Mouse (Mus musculus) ES-E14 (cell line): ENCODE results near the gene Gm10300. TPM values are rescaled to one million over a fixed set of nuclear protein-coding genes. Genes with fewer than 3 reads are reported as not detected.

Source experiments
- DNase-seq: peaks from one replicate; pipeline ENCODE4 v3.0.0-alpha.2; 2013; ENCODE audit warnings: low read depth, low spot score
- H3K27ac ChIP-seq: 2 replicates; pipeline ENCODE4 v1.5.1; 2012; ENCODE audit warnings: low read depth, mild to moderate bottlenecking, low read length, moderate library complexity, mixed read lengths; ENCODE audit not compliant: poor library complexity, insufficient read depth, severe bottlenecking
- H3K36me3 ChIP-seq: 2 replicates; pipeline ENCODE4 v1.6.1; 2012; ENCODE audit warnings: mild to moderate bottlenecking, low read length, moderate library complexity, mixed read lengths; ENCODE audit not compliant: control insufficient read depth, poor library complexity, insufficient read depth, severe bottlenecking
- H3K4me1 ChIP-seq, 2 experiments: fragments of 150-350 bp in 1 of 2; sonication (generic) in 1 of 2; 2 replicates each; pipeline ENCODE4 v1.6.1; 2012; ENCODE audit warnings: low read length in 2 of 2, mild to moderate bottlenecking in 1 of 2, mixed read lengths in 1 of 2; ENCODE audit not compliant: control insufficient read depth in 2 of 2, insufficient read depth in 2 of 2, poor library complexity in 1 of 2
- H3K4me3 ChIP-seq, 2 experiments: fragments of 150-350 bp in 1 of 2; sonication (generic) in 1 of 2; 2 replicates each; pipeline ENCODE4 v1.5.1; 2012; ENCODE audit warnings: low read length in 2 of 2, low read depth in 1 of 2, mild to moderate bottlenecking in 1 of 2, mixed read lengths in 1 of 2; ENCODE audit not compliant: insufficient read depth in 1 of 2, poor library complexity in 1 of 2, severe bottlenecking in 1 of 2
- H3K9ac ChIP-seq: 2 replicates; pipeline ENCODE4 v1.6.1; 2012; ENCODE audit warnings: low read depth, mild to moderate bottlenecking, low read length, mixed read lengths; ENCODE audit not compliant: poor library complexity, insufficient read depth, severe bottlenecking
- H3K9me3 ChIP-seq: fragments of 150-350 bp; sonication (generic); 2 replicates; pipeline ENCODE4 v1.6.1; 2012; ENCODE audit warnings: low read depth, mild to moderate bottlenecking, low read length; ENCODE audit not compliant: control insufficient read depth, insufficient read depth
- CHD2 ChIP-seq: IDR thresholded peaks from 2 replicates; pipeline ENCODE4 v1.6.1; 2014; ENCODE audit warnings: mild to moderate bottlenecking, low read depth, low read length, inconsistent platforms
- HCFC1 ChIP-seq: IDR thresholded peaks from 2 replicates; pipeline ENCODE4 v1.6.1; 2012; ENCODE audit warnings: low read length, inconsistent platforms, borderline replicate concordance; ENCODE audit not compliant: insufficient read depth
- MAFK ChIP-seq: IDR thresholded peaks from 2 replicates; pipeline ENCODE4 v1.6.1; 2014; ENCODE audit warnings: mild to moderate bottlenecking, low read depth, low read length, inconsistent platforms; ENCODE audit not compliant: insufficient read depth
- ZC3H11A ChIP-seq: IDR thresholded peaks from 2 replicates; pipeline ENCODE4 v1.6.1; 2012; ENCODE audit warnings: low read depth, mild to moderate bottlenecking, inconsistent platforms, low read length, borderline replicate concordance
- ZNF384 ChIP-seq: IDR thresholded peaks from 2 replicates; pipeline ENCODE4 v1.6.1; 2012; ENCODE audit warnings: low read depth, low read length, inconsistent platforms
- in situ Hi-C, 2 experiments: fragments of 600-800 bp; cut with MboI; formaldehyde crosslinking; loops; one replicate each; pipeline ENCODE4 v1.15.1; 2025; ENCODE audit warnings: low sequenced_read_pairs in 2 of 2, inconsistent platforms in 1 of 2; ENCODE audit not compliant: unreplicated experiment in 2 of 2
- total RNA-seq: library from RNA; depleted of rRNA; stranded (reverse); fragments of 300-350 nt; gene quantifications from 2 replicates; pipeline ENCODE4 v1.2.3, GENCODE M21; 2012

Gm10300 gene
- total RNA-seq, 1 experiment: not detected

- H3K27ac ChIP-seq: no peak overlapping the region
- no peak overlapping the region for H3K4me3 ChIP-seq
- H3K9me3 ChIP-seq: no peaks in the 10 kb centered on the region
- TF ChIP-seq ZNF384: no peak
- DNase-seq: no peak
- no peak overlapping the region for H3K9ac ChIP-seq
- H3K4me1 ChIP-seq: no peaks in the 10 kb centered on the region
- no peaks in the 10 kb centered on the region; the same call in 1 of the 2 replicates for H3K36me3 ChIP-seq
- in situ Hi-C loops: no loop called here
Observed at GRCm38 (mm10) chr4:132037991-132038390, 36.5 kb upstream of the Gm10300 start.

GRCm38 (mm10) chr4:132038809-132039208 lies 35.7 kb upstream of the Gm10300 start:
- in situ Hi-C loops: no loop called here
- Histone ChIP-seq H3K9me3 (no peaks in the 10 kb centered on the region), H3K36me3 (no peaks in the 10 kb centered on the region; the same call in 1 of the 2 replicates), H3K27ac (no peak overlapping the region), H3K9ac (no peak overlapping the region), H3K4me3 (no peak overlapping the region), H3K4me1 (no peaks in the 10 kb centered on the region)
- no peak for TF ChIP-seq CHD2
- TF ChIP-seq MAFK: no peak
- TF ChIP-seq HCFC1: no peak
- TF ChIP-seq ZNF384: no peak
- no peak for TF ChIP-seq ZC3H11A
- DNase-seq: no peak

- no peak for DNase-seq
- no peaks in the 10 kb centered on the region for H3K4me1 ChIP-seq
- H3K27ac ChIP-seq: no peak overlapping the region
- H3K9me3 ChIP-seq: no peaks in the 10 kb centered on the region
- H3K4me3 ChIP-seq: no peak overlapping the region
- TF ChIP-seq MAFK: no peak
- no peak for TF ChIP-seq ZC3H11A
- no peak for TF ChIP-seq HCFC1
- no peak for TF ChIP-seq CHD2
- TF ChIP-seq ZNF384: no peak
- H3K36me3 ChIP-seq: no peaks in the 10 kb centered on the region; the same call in 1 of the 2 replicates
- in situ Hi-C loops: no loop called here
- H3K9ac ChIP-seq: no peak overlapping the region
Observed at GRCm38 (mm10) chr4:132039521-132039920, 35.0 kb upstream of the Gm10300 start.

- in situ Hi-C loops: no loop called here
- no peak for DNase-seq
- TF ChIP-seq HCFC1 (no peak), ZC3H11A (no peak), MAFK (no peak), CHD2 (no peak), ZNF384 (no peak)
- Histone ChIP-seq H3K4me3 (no peak overlapping the region), H3K9ac (no peak overlapping the region), H3K4me1 (no peaks in the 10 kb centered on the region), H3K9me3 (no peaks in the 10 kb centered on the region), H3K36me3 (no peaks in the 10 kb centered on the region; the same call in 1 of the 2 replicates), H3K27ac (no peak overlapping the region)
Observed at GRCm38 (mm10) chr4:132039975-132040645, 34.4 kb upstream of the Gm10300 start.
